15 mouse cellular contexts compared by ENCODE assay signal in genomic region chr16:91478067-91478466, GRCm38 (mm10).
"Had no signal": no experiment of that assay in that cellular context is flagged by ENCODE, and none has a peak within 500 bp of the region (broad histone marks: within the 10 kb centered on the region; RNA-seq: fewer than 3 reads in every experiment).

No protein-coding gene starts in this region.

- H3K27me3 ChIP-seq: limb, embryonic 15.5 days; neural tube, embryonic 12.5 days had no signal

- H3K9ac ChIP-seq: limb, embryonic 15.5 days; neural tube, embryonic 12.5 days had no signal

- H3K4me2 ChIP-seq: limb, embryonic 15.5 days; neural tube, embryonic 12.5 days had no signal

- H3K27ac ChIP-seq: limb, embryonic 15.5 days; midbrain, embryonic 10.5 days; neural tube, embryonic 12.5 days had no signal

- H3K9me3 ChIP-seq: limb, embryonic 15.5 days; midbrain, embryonic 10.5 days; neural tube, embryonic 12.5 days had no signal

- H3K4me3 ChIP-seq: limb, embryonic 15.5 days; midbrain, embryonic 10.5 days; myocyte; neural tube, embryonic 12.5 days had no signal

- ATAC-seq: inflammation-experienced regulatory T-cells, adult 6 months had no signal

- H3K36me3 ChIP-seq: limb, embryonic 15.5 days; midbrain, embryonic 10.5 days; neural tube, embryonic 12.5 days had no signal

- DNase-seq: kidney, adult 8-10 months; kidney, postnatal 36 days; layer of hippocampus, adult 9-11 months; layer of hippocampus, postnatal 36 days; lung, adult 18-20 months; midbrain, embryonic 14.5 days; right cerebral cortex, adult 18-20 months; right cerebral cortex, postnatal 25 days; thymus, adult 2 months; thymus, postnatal 25 days had no signal

- H3K4me1 ChIP-seq: limb, embryonic 15.5 days; midbrain, embryonic 10.5 days; neural tube, embryonic 12.5 days had no signal
